Mouse (Mus musculus) cerebellum, adult 8-10 months (tissue): ENCODE results near the gene 2310022B05Rik.

Source experiments
- DNase-seq: peaks from one replicate; pipeline ENCODE4 v3.0.0; 2022

Gene 2310022B05Rik

DNA sequence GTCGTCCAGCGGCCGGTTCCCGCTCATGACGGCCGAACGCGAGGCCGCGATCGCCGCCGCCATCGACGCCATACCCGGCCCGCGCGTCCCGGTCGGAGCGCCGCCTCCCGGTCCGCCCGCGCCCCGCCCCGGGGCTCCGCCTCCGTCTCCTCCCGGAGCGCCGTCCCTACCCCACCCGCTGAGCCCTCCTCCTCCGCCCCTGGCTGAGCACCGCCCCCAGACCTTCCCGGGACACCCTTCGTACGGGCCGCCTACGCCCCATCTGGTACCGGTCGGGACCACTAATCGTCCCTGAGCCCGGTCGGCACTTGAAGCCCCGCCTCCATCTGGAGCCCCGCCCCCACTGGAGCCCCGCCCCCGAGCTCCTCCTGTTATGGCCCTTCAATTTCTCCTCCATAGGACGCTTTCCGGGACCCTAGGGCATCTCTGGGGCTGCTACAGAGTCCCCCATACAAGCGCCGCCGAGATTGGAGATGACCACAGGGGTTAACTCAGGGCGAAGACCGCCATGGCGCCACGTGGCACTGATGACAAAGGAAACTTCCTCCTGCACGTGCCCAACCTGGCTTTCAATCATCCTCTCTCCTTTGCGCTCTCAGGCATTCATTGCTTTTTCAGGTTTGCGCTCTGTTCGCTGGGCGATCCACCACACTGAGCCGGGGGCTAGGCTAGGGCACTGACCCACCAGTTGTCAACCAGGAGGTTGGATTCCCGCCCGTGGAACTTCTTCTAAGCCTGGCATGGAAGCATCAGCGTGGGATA lies at the start of gene 2310022B05Rik:
TSS of gene 2310022B05Rik (minus strand) at position 258 of the 762 bp plus-strand sequence.
- peak; percentile 73 for DNase-seq

GRCm38 (mm10) chr8:124705823-124706222 lies 42.7 kb upstream of the 2310022B05Rik start:
- no peak for DNase-seq

GRCm38 (mm10) chr8:124704376-124704775 lies 41.2 kb upstream of the 2310022B05Rik start:
- DNase-seq = no peak

DNA sequence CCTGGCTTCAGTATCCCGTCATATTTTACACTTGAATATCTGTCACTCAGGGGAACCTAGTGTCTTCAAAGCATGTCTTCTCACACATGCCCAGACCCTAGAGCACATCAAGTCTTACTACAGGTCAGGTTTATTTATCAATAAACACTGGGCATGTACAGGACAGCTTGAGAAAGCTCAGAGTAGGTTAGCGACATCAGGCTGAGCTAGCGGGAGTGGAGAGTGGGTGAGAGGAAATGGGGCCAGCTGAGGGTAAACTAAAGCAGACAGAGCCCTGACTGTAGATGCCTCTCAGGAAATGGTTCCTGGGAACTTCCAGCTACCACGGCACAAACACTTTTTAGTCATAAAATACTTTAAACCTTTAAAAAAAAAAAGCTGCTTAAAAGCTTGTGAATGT lies 40.4 kb upstream of the 2310022B05Rik start:
- DNase-seq = no peak

DNA sequence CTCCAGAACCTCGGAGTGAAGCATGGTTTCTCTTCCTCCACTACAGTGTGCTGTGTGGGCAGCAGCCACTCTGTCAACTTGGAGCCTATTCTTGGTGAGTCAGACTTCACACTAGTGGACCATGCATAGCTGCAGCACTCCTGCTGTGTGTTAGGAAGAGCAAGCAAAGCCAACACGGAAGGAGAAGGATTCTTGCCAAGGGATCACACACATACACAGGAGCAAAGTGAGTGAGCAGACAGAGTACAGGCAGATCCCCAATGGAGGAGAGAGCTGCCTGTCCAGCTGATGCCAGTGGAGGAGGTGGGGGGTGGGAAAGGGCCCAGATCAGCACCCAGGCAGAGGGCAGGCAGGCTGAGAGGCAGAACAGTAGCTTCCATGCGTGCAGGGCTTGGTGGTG lies 39.0 kb upstream of the 2310022B05Rik start:
- peak; percentile 42 for DNase-seq

- DNase-seq = no peak
Observed at GRCm38 (mm10) chr8:124701023-124701422, 37.9 kb upstream of the 2310022B05Rik start.

- DNase-seq = no peak
Observed at GRCm38 (mm10) chr8:124700271-124700670, 37.1 kb upstream of the 2310022B05Rik start.

GRCm38 (mm10) chr8:124695424-124696100 lies 32.4 kb upstream of the 2310022B05Rik start:
- no peak for DNase-seq

- DNase-seq = no peak
Observed at GRCm38 (mm10) chr8:124691706-124692105, 28.5 kb upstream of the 2310022B05Rik start.

DNA sequence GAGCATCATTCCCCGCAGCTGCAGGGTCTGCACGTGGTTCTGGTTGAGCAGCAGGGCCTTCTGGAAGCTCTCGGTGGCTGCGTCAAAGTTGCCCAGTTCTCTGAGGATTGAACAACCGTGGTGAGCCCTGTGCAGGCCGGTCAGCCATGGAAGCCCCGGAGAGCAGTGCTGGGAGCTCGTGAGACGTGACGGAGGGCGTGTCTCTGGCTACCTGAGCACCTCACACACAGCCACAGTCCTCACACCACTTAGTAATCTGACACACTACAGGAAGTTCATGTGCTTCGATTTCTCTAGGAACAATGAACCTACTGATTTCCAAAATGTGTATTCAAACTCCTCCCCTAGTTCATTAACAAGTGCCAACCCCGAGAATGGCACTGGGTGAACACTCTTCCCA lies 25.7 kb upstream of the 2310022B05Rik start:
- no peak for DNase-seq

GRCm38 (mm10) chr8:124682218-124682617 lies 19.0 kb upstream of the 2310022B05Rik start:
- DNase-seq = no peak

- DNase-seq = no peak
Observed at GRCm38 (mm10) chr8:124681792-124682157, 18.6 kb upstream of the 2310022B05Rik start.

DNA sequence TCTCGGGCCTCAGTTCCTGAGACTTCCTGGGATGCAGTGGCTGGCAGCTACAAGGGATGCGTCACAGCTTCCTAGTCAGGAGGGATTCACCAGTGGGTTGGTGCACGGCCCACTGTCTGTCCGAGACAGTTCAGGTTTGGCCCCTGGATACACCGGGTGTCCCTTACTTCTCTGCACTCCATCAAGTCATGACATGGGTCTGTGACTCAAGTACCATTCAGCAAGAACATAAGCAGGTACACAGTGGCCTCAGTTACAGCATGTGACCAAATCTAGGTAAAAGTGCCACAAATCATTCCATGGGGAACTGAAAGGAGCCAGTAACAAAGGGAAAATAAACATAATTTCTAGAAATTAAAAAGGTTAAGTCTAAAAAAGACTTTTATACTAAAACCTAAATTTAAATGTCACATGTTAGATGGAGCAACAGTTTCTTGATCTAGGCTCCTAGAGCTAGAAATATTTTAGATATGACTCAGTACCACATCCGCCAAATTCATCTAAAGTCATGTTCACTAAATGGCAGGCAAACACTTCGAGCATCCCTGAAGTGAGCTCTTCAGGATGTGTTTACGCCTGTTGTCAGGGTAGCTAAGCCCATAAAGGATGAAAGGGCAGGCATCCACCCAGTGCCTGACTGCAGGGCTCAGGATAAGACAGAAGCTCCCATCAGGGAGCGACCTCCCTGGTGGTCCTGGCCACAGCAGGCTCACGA lies 18.1 kb upstream of the 2310022B05Rik start:
- no peak for DNase-seq

- peak; percentile 21 for DNase-seq
Observed at GRCm38 (mm10) chr8:124678246-124678645, 15.1 kb upstream of the 2310022B05Rik start.

DNA sequence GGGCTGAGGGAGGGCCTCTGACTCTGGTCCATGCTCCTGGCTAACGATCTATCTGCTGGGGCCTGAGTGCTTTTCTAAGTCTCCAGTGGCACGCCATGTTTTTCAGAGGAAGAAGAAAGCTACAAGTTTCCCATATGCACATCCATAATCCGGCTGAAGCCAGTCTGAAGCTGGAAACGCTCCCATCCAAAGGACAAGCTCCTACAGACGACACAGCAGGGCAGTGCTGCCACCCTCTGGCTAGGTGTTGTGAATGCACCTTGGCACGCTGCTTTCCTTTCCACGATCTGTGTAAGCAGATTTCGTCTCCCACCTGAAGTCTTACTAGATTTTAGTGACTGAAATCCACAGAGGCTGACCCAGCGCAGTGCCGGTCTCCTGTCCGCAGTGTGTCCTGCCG lies 14.3 kb upstream of the 2310022B05Rik start:
- peak; percentile 91 for DNase-seq

DNA sequence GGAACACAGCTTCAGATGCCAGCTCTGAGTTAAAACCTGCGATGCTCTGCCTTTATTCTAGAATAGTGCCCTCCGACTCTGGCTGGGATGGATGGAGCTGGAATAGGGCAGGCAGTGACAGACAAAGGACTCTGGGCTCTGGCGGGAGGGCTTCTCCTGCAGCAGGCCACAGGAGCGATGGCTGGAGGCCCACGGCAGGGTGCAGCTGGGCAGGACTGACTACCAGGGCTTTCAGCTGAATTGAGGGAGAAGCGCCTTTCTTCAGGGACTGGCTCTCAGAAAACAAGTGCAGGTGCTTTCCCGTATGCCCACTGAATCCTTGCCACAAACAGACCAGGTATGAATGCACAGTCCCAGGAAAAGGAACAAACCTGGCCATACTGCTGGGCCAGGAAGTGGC lies 13.9 kb upstream of the 2310022B05Rik start:
- DNase-seq = no peak

- peak; percentile 74 for DNase-seq
Observed at GRCm38 (mm10) chr8:124676661-124677060, 13.5 kb upstream of the 2310022B05Rik start.

GRCm38 (mm10) chr8:124672345-124672744 lies 9.2 kb upstream of the 2310022B05Rik start:
- no peak for DNase-seq

DNA sequence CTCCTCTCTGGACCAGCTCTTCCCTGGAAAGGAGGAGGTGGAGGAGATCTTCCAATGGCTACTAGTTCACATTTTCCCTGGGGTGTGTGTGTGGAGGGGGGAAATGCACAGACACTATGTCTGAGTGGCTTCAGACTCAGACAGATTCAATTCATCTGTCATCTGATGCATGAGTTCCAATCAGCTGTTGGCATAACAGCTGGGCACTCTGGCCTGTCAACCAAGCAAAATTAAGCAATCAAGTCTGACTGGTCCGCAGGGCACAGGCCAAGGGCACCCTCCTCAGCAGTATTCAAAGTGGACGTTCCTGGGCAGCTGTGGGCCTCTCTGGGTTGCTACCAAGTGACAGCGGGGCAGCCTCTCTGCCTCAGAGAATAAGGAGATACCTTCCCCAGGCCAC lies 5.6 kb upstream of the 2310022B05Rik start:
- DNase-seq = no peak

DNA sequence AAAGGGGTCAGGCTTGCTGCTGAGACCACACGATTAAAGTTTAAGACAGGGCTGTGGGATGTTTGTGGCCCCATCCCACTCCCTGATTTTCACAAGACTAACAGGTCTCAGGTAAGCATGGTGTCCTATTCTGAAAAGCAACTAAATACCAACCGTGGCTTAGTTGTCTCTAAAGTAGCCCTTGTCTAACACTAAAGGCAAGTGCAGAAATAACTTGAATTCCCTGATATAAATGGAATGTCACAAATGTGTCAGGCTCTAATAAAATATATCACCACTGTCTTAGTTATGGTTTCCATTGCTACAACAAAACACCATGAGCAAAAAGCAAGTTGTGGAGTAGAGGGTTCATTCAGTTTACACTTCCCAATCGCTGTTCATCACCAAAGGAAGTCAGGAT lies 1.2 kb upstream of the 2310022B05Rik start:
- no peak for DNase-seq

DNA sequence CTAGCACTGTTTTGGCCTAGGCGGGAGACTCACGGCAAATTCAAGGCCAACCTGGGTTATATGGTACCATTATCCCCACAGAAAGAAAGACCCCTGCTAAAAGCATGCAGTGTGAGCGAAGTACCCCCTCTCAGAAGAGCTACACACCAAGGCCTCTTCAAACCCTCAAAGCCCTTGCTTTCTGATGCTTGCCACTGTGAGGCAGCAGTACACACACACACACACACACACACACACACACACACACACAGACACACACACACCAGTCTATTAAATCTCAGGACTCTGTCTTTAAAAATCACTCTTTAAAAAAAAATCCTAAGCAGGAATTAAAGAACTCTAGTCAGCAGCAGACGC lies 683 bp upstream of the 2310022B05Rik start:
- DNase-seq = no peak

- DNase-seq = peak; percentile 25
Observed at GRCm38 (mm10) chr8:124662446-124663111, 590 bp downstream of the 2310022B05Rik start.

GRCm38 (mm10) chr8:124661781-124662180 lies 1.4 kb downstream of the 2310022B05Rik start:
- DNase-seq = no peak
